Mouse (Mus musculus) effector memory CD4-positive, alpha-beta T cell, adult 7 months (primary cell): ENCODE measurements around the gene Coro1a. TPM values are rescaled to one million over a fixed set of nuclear protein-coding genes. Genes with fewer than 3 reads are reported as not detected.

Source experiments
- polyA plus RNA-seq: library from polyadenylated mRNA; unstranded; fragments of 100-300 nt; shearing (Covaris generic); gene quantifications from one replicate; pipeline ENCODE4 v1.2.1, GENCODE M21; 2017

Gene Coro1a
- polyA plus RNA-seq, result 1,760 TPM

DNA sequence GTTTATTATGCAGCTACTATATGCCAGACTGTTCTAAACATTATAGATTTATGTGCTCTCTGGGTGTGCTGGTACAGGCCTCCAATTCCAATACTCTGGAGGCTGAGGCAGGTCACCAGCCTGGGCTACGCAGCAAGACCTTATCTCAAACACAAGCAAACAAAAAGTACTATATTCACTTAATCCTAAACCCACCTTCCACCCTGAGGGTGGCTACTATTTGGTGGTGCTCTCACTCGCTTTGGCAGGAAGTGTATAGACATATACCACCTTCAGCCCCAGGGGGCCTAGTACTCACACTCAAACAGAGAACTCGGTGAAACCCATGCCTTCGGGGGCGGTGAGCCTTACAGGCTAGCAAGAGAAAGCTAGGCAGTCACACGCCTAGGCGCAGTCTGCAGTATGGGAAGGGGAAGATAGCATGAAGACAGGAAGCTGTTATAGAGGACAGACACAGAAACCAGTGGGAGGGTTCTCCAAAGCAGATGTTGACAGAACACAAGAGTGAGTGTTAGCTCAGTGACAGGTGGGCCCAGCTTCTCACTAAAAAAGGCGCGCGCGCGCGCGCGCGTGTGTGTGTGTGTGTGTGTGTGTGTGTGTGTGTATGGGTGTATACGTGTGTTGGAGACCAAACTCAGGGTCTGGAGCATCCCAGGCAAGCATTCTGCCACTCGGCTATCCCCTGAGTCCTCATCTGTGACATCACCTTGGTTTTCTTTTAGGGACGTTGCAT, at the start of gene Coro1a:
Coro1a (minus strand) TSS at position 346 of the 733 bp plus-strand sequence.

DNA sequence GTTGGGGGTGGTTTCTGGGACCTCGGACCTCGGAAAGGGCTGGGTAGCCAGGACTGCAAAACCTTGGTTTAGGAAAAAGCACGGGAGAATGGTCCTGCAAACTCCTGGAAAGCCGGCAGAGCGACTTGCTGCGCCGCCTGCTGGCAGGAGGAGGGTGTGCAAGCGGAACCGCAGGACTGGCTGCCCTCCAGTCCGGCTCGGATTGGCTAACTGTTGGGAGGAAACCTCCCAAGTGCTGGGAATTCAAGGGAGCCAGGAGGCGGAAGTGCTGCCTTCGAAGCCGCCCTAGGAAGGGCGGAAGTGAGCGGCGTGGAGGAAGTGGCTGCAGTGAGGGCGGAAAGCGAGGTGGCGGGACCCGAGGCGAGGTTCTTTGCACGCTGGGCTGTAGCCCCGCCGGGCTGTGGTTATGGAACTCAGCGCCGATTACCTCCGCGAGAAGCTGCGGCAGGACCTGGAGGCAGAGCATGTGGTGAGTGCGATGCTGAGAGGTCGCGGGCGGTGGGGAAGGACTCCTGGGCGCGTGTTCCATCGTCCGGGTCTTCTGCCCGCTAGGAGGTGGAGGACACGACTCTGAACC, 11.9 kb downstream of the Coro1a start, which contains the start of gene Slx1b:
Slx1b (minus strand) TSS at position 154 of the 577 bp plus-strand sequence.

DNA sequence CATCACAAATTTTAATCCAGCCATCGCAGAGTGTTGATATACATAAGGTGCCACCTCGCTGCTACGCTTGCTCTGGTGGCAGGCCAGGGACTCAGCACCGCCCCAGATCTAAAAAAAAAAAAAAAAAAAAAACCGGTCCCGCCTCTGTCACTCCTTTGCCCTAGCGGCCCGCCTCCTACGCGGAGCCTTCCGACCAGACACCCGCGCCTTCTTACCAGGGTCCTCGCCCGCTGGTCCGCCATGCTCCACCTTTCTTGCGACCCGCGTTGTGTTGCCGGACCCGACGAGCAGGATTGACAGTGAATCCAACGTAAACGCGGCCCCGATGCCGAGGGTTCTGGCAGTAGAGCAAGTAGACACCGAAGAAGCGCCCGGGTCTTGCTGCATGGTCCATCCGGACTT, 12.4 kb downstream of the Coro1a start, which contains the start of gene Bola2:
Bola2 (plus strand) TSS at position 192 of the 402 bp plus-strand sequence.

DNA sequence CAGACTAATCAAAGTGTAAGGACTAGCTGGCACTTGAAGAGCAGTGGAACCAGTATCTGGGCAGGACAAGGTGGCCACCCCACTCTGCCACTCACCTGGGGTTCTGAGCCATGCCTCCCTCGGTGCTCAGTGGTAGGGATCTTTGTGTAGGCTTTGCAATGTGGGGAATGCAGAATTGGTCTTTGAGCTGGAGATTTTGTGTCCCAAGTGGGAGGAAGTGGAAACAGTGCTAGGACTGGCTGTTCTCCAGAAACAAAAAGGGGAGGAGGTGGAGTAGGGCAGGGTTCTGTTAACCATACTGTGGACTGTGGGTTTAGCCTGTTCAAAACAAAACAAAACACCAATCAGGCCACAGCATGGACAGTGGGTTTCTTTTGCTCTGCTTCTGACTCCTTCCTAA, 31.4 kb downstream of the Coro1a start, which contains the start of gene Sult1a1:
Sult1a1 (minus strand) TSS at position 226 of the 400 bp plus-strand sequence.

Other genes with a start within 250 kb of the Coro1a start
- not detected for gene Atp2a1, start 244.7 kb downstream of the Coro1a start, polyA plus RNA-seq
- 49.8 TPM for gene Sh2b1, start 232.4 kb downstream of the Coro1a start, polyA plus RNA-seq
- 98.5 TPM for gene Tufm, start 220.4 kb downstream of the Coro1a start, polyA plus RNA-seq
- 106 TPM for gene Atxn2l, start 204.3 kb downstream of the Coro1a start, polyA plus RNA-seq
- 159 TPM for gene Eif3c, start 141.4 kb downstream of the Coro1a start, polyA plus RNA-seq
- gene Apobr, start 122.8 kb downstream of the Coro1a start, polyA plus RNA-seq, result 7.1 TPM
- 105 TPM for gene Cln3, start 122.0 kb downstream of the Coro1a start, polyA plus RNA-seq
- not detected for gene Il27, start 112.8 kb downstream of the Coro1a start, polyA plus RNA-seq
- gene Nupr1, start 76.9 kb downstream of the Coro1a start, polyA plus RNA-seq, result 1.8 TPM
- 79.6 TPM for gene Sgf29, start 58.5 kb downstream of the Coro1a start, polyA plus RNA-seq
- gene Sult1a1, start 31.4 kb downstream of the Coro1a start, polyA plus RNA-seq, result 0.29 TPM
- gene Bola2, start 12.4 kb downstream of the Coro1a start, polyA plus RNA-seq, result 102 TPM
- 2.0 TPM for gene Slx1b, start 12.0 kb downstream of the Coro1a start, polyA plus RNA-seq
- 18.7 TPM for gene Mapk3, start 51.8 kb upstream of the Coro1a start, polyA plus RNA-seq
- gene Gdpd3, start 58.5 kb upstream of the Coro1a start, polyA plus RNA-seq, result 2.5 TPM
- 341 TPM for gene Ypel3, start 69.2 kb upstream of the Coro1a start, polyA plus RNA-seq
- gene Tbx6, start 73.7 kb upstream of the Coro1a start, polyA plus RNA-seq, result 2.8 TPM
- 405 TPM for gene Ppp4c, start 84.7 kb upstream of the Coro1a start, polyA plus RNA-seq
- gene Fam57b, start 89.9 kb upstream of the Coro1a start, polyA plus RNA-seq, result not detected
- not detected for gene 4930451I11Rik, start 123.9 kb upstream of the Coro1a start, polyA plus RNA-seq
- gene Doc2a, start 139.6 kb upstream of the Coro1a start, polyA plus RNA-seq, result 0.45 TPM
- 13.9 TPM for gene Hirip3, start 154.2 kb upstream of the Coro1a start, polyA plus RNA-seq
- gene Ino80e, start 154.6 kb upstream of the Coro1a start, polyA plus RNA-seq, result 55.1 TPM
- 39.3 TPM for gene Taok2, start 176.9 kb upstream of the Coro1a start, polyA plus RNA-seq
- gene Tmem219, start 215.1 kb upstream of the Coro1a start, polyA plus RNA-seq, result 41.2 TPM
- gene Kctd13, start 221.1 kb upstream of the Coro1a start, polyA plus RNA-seq, result 37.4 TPM
- gene Asphd1, start 241.8 kb upstream of the Coro1a start, polyA plus RNA-seq, result 0.30 TPM
- 0.27 TPM for gene Sez6l2, start 242.8 kb upstream of the Coro1a start, polyA plus RNA-seq